Mouse (Mus musculus) kidney, adult 2 months (tissue): ENCODE results near the gene Prss23. TPM values are rescaled to one million over a fixed set of nuclear protein-coding genes. Genes with fewer than 3 reads are reported as not detected.

Source experiments
- DNase-seq: peaks from one replicate; pipeline ENCODE4 v3.0.0; 2021
- H3K27ac ChIP-seq: fragments of 200-500 bp; 2 replicates; pipeline ENCODE4 v1.5.1; 2012; ENCODE audit warnings: low read depth, low read length, control low read depth, inconsistent platforms; ENCODE audit not compliant: insufficient read depth
- H3K27me3 ChIP-seq: fragments of 200-500 bp; replicated peaks from 2 replicates; pipeline ENCODE4 v1.6.1; 2012; ENCODE audit warnings: mild to moderate bottlenecking, moderate library complexity, low read length, inconsistent platforms; ENCODE audit not compliant: control insufficient read depth, insufficient read depth
- H3K36me3 ChIP-seq: fragments of 200-500 bp; 2 replicates; pipeline ENCODE4 v1.6.1; 2012; ENCODE audit warnings: mild to moderate bottlenecking, moderate library complexity, low read length, inconsistent platforms; ENCODE audit not compliant: control insufficient read depth, insufficient read depth
- H3K4me1 ChIP-seq: fragments of 200-500 bp; 2 replicates; pipeline ENCODE4 v1.6.1; 2011; ENCODE audit warnings: low read length; ENCODE audit not compliant: control insufficient read depth, insufficient read depth
- H3K4me3 ChIP-seq: fragments of 200-500 bp; 2 replicates; pipeline ENCODE4 v1.5.1; 2011; ENCODE audit warnings: mild to moderate bottlenecking, low read depth, low read length, control low read depth; ENCODE audit not compliant: insufficient read depth
- CTCF ChIP-seq: fragments of 200-500 bp; conservative IDR thresholded peaks from 2 replicates; pipeline ENCODE4 v1.5.1; 2011; ENCODE audit warnings: low read depth, mild to moderate bottlenecking, control low read depth, low read length, moderate library complexity, mixed read lengths; ENCODE audit not compliant: insufficient read depth, insufficient read length
- POLR2A ChIP-seq: fragments of 200-500 bp; IDR thresholded peaks from one replicate; pipeline ENCODE4 v1.6.1; 2011; ENCODE audit warnings: low read depth, low read length, control low read depth
- WGBS: fragments of 180-500 bp; shearing (Covaris S2); methylation state at CpG from one replicate; pipeline ENCODE4 v1.1.7; 2018; 5-methylcytosine and 5-hydroxymethylcytosine counted together
- polyA plus RNA-seq: library from polyadenylated mRNA; depleted of rRNA; stranded (reverse); fragments of >200 nt; gene quantifications from 2 replicates; pipeline ENCODE4 v1.2.3, GENCODE M21; 2012

Gene Prss23
- polyA plus RNA-seq, 1 experiment = 136 TPM

GRCm38 (mm10) chr7:89511921-89512514 lies 15.0 kb downstream of the Prss23 start:
- no peak overlapping the region for H3K27ac ChIP-seq
- no peak for TF ChIP-seq CTCF
- no peak for TF ChIP-seq POLR2A
- H3K4me3 ChIP-seq = no peak overlapping the region
- 81% methylated on average over 4 of the region's 4 CpGs for WGBS
- no peak for DNase-seq
- H3K27me3 ChIP-seq = no peaks in the 10 kb centered on the region
- H3K4me1 ChIP-seq = peaks cover 3% of the 10 kb centered on the region; the same call in 1 of the 2 replicates
- no peaks in the 10 kb centered on the region for H3K36me3 ChIP-seq

GRCm38 (mm10) chr7:89508672-89509071 lies 18.3 kb downstream of the Prss23 start:
- whole genome bisulfite sequencing = 79% methylated on average over 4 of the region's 4 CpGs
- TF ChIP-seq CTCF = no peak
- TF ChIP-seq POLR2A = no peak
- no peaks in the 10 kb centered on the region for H3K27me3 ChIP-seq
- no peak for DNase-seq
- H3K36me3 ChIP-seq = no peaks in the 10 kb centered on the region
- H3K4me1 ChIP-seq = no peaks in the 10 kb centered on the region
- no peak overlapping the region for H3K4me3 ChIP-seq
- no peak overlapping the region for H3K27ac ChIP-seq

- WGBS = 22% methylated on average over 17 of the region's 17 CpGs
- DNase-seq = peak; percentile 78
- H3K4me1 ChIP-seq = no peaks in the 10 kb centered on the region; the same call in 1 of the 2 replicates
- H3K36me3 ChIP-seq = no peaks in the 10 kb centered on the region
- no peak overlapping the region for H3K27ac ChIP-seq
- no peak overlapping the region for H3K4me3 ChIP-seq
- TF ChIP-seq POLR2A (no peak), CTCF (peak; percentile 67)
- H3K27me3 ChIP-seq = no peaks in the 10 kb centered on the region
Measured at GRCm38 (mm10) chr7:89499516-89500307, 27.3 kb downstream of the Prss23 start.

- Histone ChIP-seq H3K36me3 (no peaks in the 10 kb centered on the region), H3K4me3 (no peak overlapping the region), H3K27ac (no peak overlapping the region), H3K27me3 (no peaks in the 10 kb centered on the region), H3K4me1 (peaks cover 7% of the 10 kb centered on the region; the same call in 1 of the 2 replicates)
- 63% methylated on average over 7 of the region's 7 CpGs for WGBS
- DNase-seq = no peak
- TF ChIP-seq CTCF (no peak), POLR2A (no peak)
Measured at GRCm38 (mm10) chr7:89483769-89484568, 43.0 kb downstream of the Prss23 start.

GRCm38 (mm10) chr7:89481723-89482122 lies 45.3 kb downstream of the Prss23 start:
- no peaks in the 10 kb centered on the region for H3K27me3 ChIP-seq
- TF ChIP-seq CTCF = no peak
- no peak for TF ChIP-seq POLR2A
- no peaks in the 10 kb centered on the region for H3K36me3 ChIP-seq
- peak; percentile 34 for DNase-seq
- no peak overlapping the region for H3K27ac ChIP-seq
- 19% methylated on average over 3 of the region's 3 CpGs for WGBS
- no peak overlapping the region for H3K4me3 ChIP-seq
- H3K4me1 ChIP-seq = peaks cover 13% of the 10 kb centered on the region; the same call in 1 of the 2 replicates

GRCm38 (mm10) chr7:89478490-89478889 lies 48.5 kb downstream of the Prss23 start:
- WGBS = 93% methylated on average over 2 of the region's 2 CpGs
- Histone ChIP-seq H3K27ac (no peak overlapping the region), H3K27me3 (no peaks in the 10 kb centered on the region), H3K4me1 (peaks cover 13% of the 10 kb centered on the region; the same call in 1 of the 2 replicates), H3K4me3 (no peak overlapping the region), H3K36me3 (no peaks in the 10 kb centered on the region)
- TF ChIP-seq CTCF = no peak
- TF ChIP-seq POLR2A = no peak
- peak; percentile 53 for DNase-seq
